Mouse (Mus musculus): ENCODE data around the gene Fen1. TPM values are rescaled to one million over a fixed set of nuclear protein-coding genes. Genes with fewer than 3 reads are reported as not detected.

Fen1 gene
- polyA plus RNA-seq, 1 experiment from 2014 or later = 95.6 TPM

- DNase-seq (ENCODE audit: low spot score) (no peak), ATAC-seq (replicated peaks; ENCODE audit: low FRiP score, low TSS enrichment, low read depth) (0 out of 2 replicates have a peak, but pooled peaks have one; percentile 15)
- H3K9me3 ChIP-seq (ENCODE audit: control insufficient read depth, low read length) = no peaks in the 10 kb centered on the region
- H3K27me3 ChIP-seq (replicated peaks; ENCODE audit: control insufficient read depth, insufficient read depth, low read length) = no peaks in the 10 kb centered on the region
- H3K4me2 ChIP-seq (ENCODE audit: low read length) = peak overlapping the region; percentile 66
- peak overlapping the region; percentile 60 for H3K27ac ChIP-seq (ENCODE audit: low read depth)
- 0 out of 2 replicates have a peak, but pooled peaks cover 3% of the 10 kb centered on the region for H3K36me3 ChIP-seq (ENCODE audit: control insufficient read depth, insufficient read depth, low read length)
- no peak overlapping the region for H3K9ac ChIP-seq (ENCODE audit: low read length)
- H3K4me1 ChIP-seq (replicated peaks; ENCODE audit: control insufficient read depth, insufficient read depth, low read length) = peaks cover 24% of the 10 kb centered on the region
- 27% methylated on average over 3 of the region's 3 CpGs for WGBS
- H3K4me3 ChIP-seq (ENCODE audit: low read depth, low read length) = no peak overlapping the region
These were observed 34.5 kb upstream of the Fen1 start for GRCm38 (mm10) chr19:10238477-10238876.

GRCm38 (mm10) chr19:10235784-10236565 lies 32.0 kb upstream of the Fen1 start:
- peak overlapping the region; percentile 16 for H3K4me2 ChIP-seq (ENCODE audit: low read length)
- peak; percentile 65 for ATAC-seq (replicated peaks; ENCODE audit: low FRiP score, low TSS enrichment, low read depth)

GRCm38 (mm10) chr19:10232327-10233017 lies 28.5 kb upstream of the Fen1 start:
- no peak for ATAC-seq (replicated peaks; ENCODE audit: low FRiP score, low TSS enrichment, low read depth)
- H3K36me3 ChIP-seq (ENCODE audit: control insufficient read depth, insufficient read depth, low read length) = peaks cover 15% of the 10 kb centered on the region; the same call in 1 of the 2 replicates

More at GRCm38 (mm10) chr19:10235784-10236565, 32.0 kb upstream of the Fen1 start:
- Histone ChIP-seq H3K27ac (ENCODE audit: low read depth) (0 out of 2 replicates have a peak overlapping the region, but pooled peaks have one; percentile 29), H3K4me3 (ENCODE audit: low read depth, low read length) (no peak overlapping the region), H3K27me3 (replicated peaks; ENCODE audit: control insufficient read depth, insufficient read depth, low read length) (no peaks in the 10 kb centered on the region), H3K4me1 (replicated peaks; ENCODE audit: control insufficient read depth, insufficient read depth, low read length) (peaks cover 38% of the 10 kb centered on the region), H3K36me3 (ENCODE audit: control insufficient read depth, insufficient read depth, low read length) (0 out of 2 replicates have a peak, but pooled peaks cover 3% of the 10 kb centered on the region), H3K9me3 (ENCODE audit: control insufficient read depth, low read length) (no peaks in the 10 kb centered on the region), H3K9ac (ENCODE audit: low read length) (no peak overlapping the region)
- WGBS = 63% methylated on average over 9 of the region's 9 CpGs
- peak; percentile 65 for DNase-seq (ENCODE audit: low spot score)

GRCm38 (mm10) chr19:10231871-10232270 lies 27.9 kb upstream of the Fen1 start:
- H3K9me3 ChIP-seq (ENCODE audit: control insufficient read depth, low read length) = no peaks in the 10 kb centered on the region
- no peak for DNase-seq (ENCODE audit: low spot score)
- peaks cover 28% of the 10 kb centered on the region for H3K4me1 ChIP-seq (replicated peaks; ENCODE audit: control insufficient read depth, insufficient read depth, low read length)
- no peak overlapping the region for H3K9ac ChIP-seq (ENCODE audit: low read length)
- WGBS = 24% methylated on average over 5 of the region's 5 CpGs
- no peak for ATAC-seq (replicated peaks; ENCODE audit: low FRiP score, low TSS enrichment, low read depth)
- H3K27me3 ChIP-seq (replicated peaks; ENCODE audit: control insufficient read depth, insufficient read depth, low read length) = no peaks in the 10 kb centered on the region
- H3K27ac ChIP-seq (ENCODE audit: low read depth) = peak overlapping the region; percentile 69; the same call in 1 of the 2 replicates
- H3K4me3 ChIP-seq (ENCODE audit: low read depth, low read length) = no peak overlapping the region
- H3K36me3 ChIP-seq (ENCODE audit: control insufficient read depth, insufficient read depth, low read length) = peaks cover 15% of the 10 kb centered on the region; the same call in 1 of the 2 replicates
- no peak overlapping the region for H3K4me2 ChIP-seq (ENCODE audit: low read length)

More at GRCm38 (mm10) chr19:10232327-10233017, 28.5 kb upstream of the Fen1 start:
- Histone ChIP-seq H3K27me3 (replicated peaks; ENCODE audit: control insufficient read depth, insufficient read depth, low read length) (no peaks in the 10 kb centered on the region), H3K9me3 (ENCODE audit: control insufficient read depth, low read length) (no peaks in the 10 kb centered on the region), H3K4me1 (replicated peaks; ENCODE audit: control insufficient read depth, insufficient read depth, low read length) (peaks cover 28% of the 10 kb centered on the region), H3K27ac (ENCODE audit: low read depth) (no peak overlapping the region), H3K4me2 (ENCODE audit: low read length) (no peak overlapping the region), H3K9ac (ENCODE audit: low read length) (no peak overlapping the region), H3K4me3 (ENCODE audit: low read depth, low read length) (no peak overlapping the region)
- 39% methylated on average over 9 of the region's 9 CpGs for WGBS
- DNase-seq (ENCODE audit: low spot score) = no peak

GRCm38 (mm10) chr19:10231016-10231415 lies 27.0 kb upstream of the Fen1 start:
- H3K36me3 ChIP-seq (ENCODE audit: control insufficient read depth, insufficient read depth, low read length) = peaks cover 15% of the 10 kb centered on the region; the same call in 1 of the 2 replicates
- H3K27ac ChIP-seq (ENCODE audit: low read depth) = no peak overlapping the region
- H3K4me3 ChIP-seq (ENCODE audit: low read depth, low read length) = no peak overlapping the region
- DNase-seq (ENCODE audit: low spot score) = no peak
- H3K27me3 ChIP-seq (replicated peaks; ENCODE audit: control insufficient read depth, insufficient read depth, low read length) = no peaks in the 10 kb centered on the region
- H3K9ac ChIP-seq (ENCODE audit: low read length) = no peak overlapping the region
- H3K4me1 ChIP-seq (replicated peaks; ENCODE audit: control insufficient read depth, insufficient read depth, low read length) = peaks cover 28% of the 10 kb centered on the region
- no peak overlapping the region for H3K4me2 ChIP-seq (ENCODE audit: low read length)
- 11% methylated on average over 7 of the region's 7 CpGs for WGBS
- peak; percentile 25; the same call in 1 of the 2 replicates for ATAC-seq (replicated peaks; ENCODE audit: low FRiP score, low TSS enrichment, low read depth)
- H3K9me3 ChIP-seq (ENCODE audit: control insufficient read depth, low read length) = no peaks in the 10 kb centered on the region

GRCm38 (mm10) chr19:10225767-10226166 lies 21.8 kb upstream of the Fen1 start:
- Histone ChIP-seq H3K9ac (ENCODE audit: low read length) (no peak overlapping the region), H3K4me2 (ENCODE audit: low read length) (no peak overlapping the region), H3K36me3 (ENCODE audit: control insufficient read depth, insufficient read depth, low read length) (peaks cover 15% of the 10 kb centered on the region; the same call in 1 of the 2 replicates), H3K27me3 (replicated peaks; ENCODE audit: control insufficient read depth, insufficient read depth, low read length) (no peaks in the 10 kb centered on the region), H3K9me3 (ENCODE audit: control insufficient read depth, low read length) (no peaks in the 10 kb centered on the region), H3K4me3 (ENCODE audit: low read depth, low read length) (no peak overlapping the region), H3K4me1 (replicated peaks; ENCODE audit: control insufficient read depth, insufficient read depth, low read length) (peaks cover 45% of the 10 kb centered on the region), H3K27ac (ENCODE audit: low read depth) (no peak overlapping the region)
- 51% methylated on average over 4 of the region's 4 CpGs for WGBS
- ATAC-seq (replicated peaks; ENCODE audit: low FRiP score, low TSS enrichment, low read depth) (no peak), DNase-seq (ENCODE audit: low spot score) (no peak)

- H3K27me3 ChIP-seq (replicated peaks; ENCODE audit: control insufficient read depth, insufficient read depth, low read length) = no peaks in the 10 kb centered on the region
- peaks cover 38% of the 10 kb centered on the region for H3K4me1 ChIP-seq (replicated peaks; ENCODE audit: control insufficient read depth, insufficient read depth, low read length)
- WGBS = 12% methylated on average over 26 of the region's 26 CpGs
- DNase-seq (ENCODE audit: low spot score) (no peak), ATAC-seq (replicated peaks; ENCODE audit: low FRiP score, low TSS enrichment, low read depth) (0 out of 2 replicates have a peak, but pooled peaks have one; percentile 3)
- no peaks in the 10 kb centered on the region for H3K9me3 ChIP-seq (ENCODE audit: control insufficient read depth, low read length)
- peak overlapping the region; percentile 43 for H3K4me2 ChIP-seq (ENCODE audit: low read length)
- H3K4me3 ChIP-seq (ENCODE audit: low read depth, low read length) = 0 out of 2 replicates have a peak overlapping the region, but pooled peaks have one; percentile 11
- H3K27ac ChIP-seq (ENCODE audit: low read depth) = peak overlapping the region; percentile 70
- peaks cover 18% of the 10 kb centered on the region; the same call in 1 of the 2 replicates for H3K36me3 ChIP-seq (ENCODE audit: control insufficient read depth, insufficient read depth, low read length)
- H3K9ac ChIP-seq (ENCODE audit: low read length) = no peak overlapping the region
These were observed 20.9 kb upstream of the Fen1 start for GRCm38 (mm10) chr19:10224637-10225453.

- peaks cover 38% of the 10 kb centered on the region for H3K4me1 ChIP-seq (replicated peaks; ENCODE audit: control insufficient read depth, insufficient read depth, low read length)
- DNase-seq (ENCODE audit: low spot score) (no peak), ATAC-seq (replicated peaks; ENCODE audit: low FRiP score, low TSS enrichment, low read depth) (no peak)
- WGBS = 66% methylated on average over 4 of the region's 4 CpGs
- no peaks in the 10 kb centered on the region for H3K9me3 ChIP-seq (ENCODE audit: control insufficient read depth, low read length)
- H3K4me2 ChIP-seq (ENCODE audit: low read length) = no peak overlapping the region
- 0 out of 2 replicates have a peak overlapping the region, but pooled peaks have one; percentile 75 for H3K27ac ChIP-seq (ENCODE audit: low read depth)
- no peak overlapping the region for H3K4me3 ChIP-seq (ENCODE audit: low read depth, low read length)
- H3K27me3 ChIP-seq (replicated peaks; ENCODE audit: control insufficient read depth, insufficient read depth, low read length) = no peaks in the 10 kb centered on the region
- H3K9ac ChIP-seq (ENCODE audit: low read length) = no peak overlapping the region
- peaks cover 15% of the 10 kb centered on the region; the same call in 1 of the 2 replicates for H3K36me3 ChIP-seq (ENCODE audit: control insufficient read depth, insufficient read depth, low read length)
These were observed 19.6 kb upstream of the Fen1 start for GRCm38 (mm10) chr19:10223561-10223960.
